Mouse (Mus musculus) right cerebral cortex, postnatal 10 days (tissue): ENCODE measurements around the gene Zbtb18.
A peak's percentile ranks its signal among the peaks of the same experiment; 100 is the strongest.

ENCODE experiments used
- DNase-seq, 2 experiments: peaks; one replicate each; pipeline ENCODE4 v3.0.0; 2021; ENCODE audit warnings: low spot score in 2 of 2

Gene Zbtb18

GRCm38 (mm10) chr1:177442196-177442808 is at the start of gene Zbtb18:
Gene Zbtb18 (plus strand): TSS chr1:177442351.
- DNase-seq, result no peak

- no peak for DNase-seq
Observed at GRCm38 (mm10) chr1:177397455-177397854, 44.7 kb upstream of the Zbtb18 start.

- DNase-seq, result peak in 1 of 2 experiments; percentile 46
Observed at GRCm38 (mm10) chr1:177405170-177405569, 37.0 kb upstream of the Zbtb18 start.

GRCm38 (mm10) chr1:177408690-177409089 is 33.5 kb upstream of the Zbtb18 start:
- no peak for DNase-seq

- DNase-seq, result no peak
Observed at GRCm38 (mm10) chr1:177410769-177411348, 31.3 kb upstream of the Zbtb18 start.

GRCm38 (mm10) chr1:177411359-177412358 is 30.5 kb upstream of the Zbtb18 start:
- DNase-seq, result peak; percentile 50 to 53

GRCm38 (mm10) chr1:177419331-177419730 is 22.8 kb upstream of the Zbtb18 start:
- no peak for DNase-seq

GRCm38 (mm10) chr1:177420126-177420525 is 22.0 kb upstream of the Zbtb18 start:
- DNase-seq, result peak; percentile 63 to 67

- DNase-seq, result no peak
Observed at GRCm38 (mm10) chr1:177427862-177428261, 14.3 kb upstream of the Zbtb18 start.

GRCm38 (mm10) chr1:177428338-177428737 is 13.8 kb upstream of the Zbtb18 start:
- peak; percentile 52 to 76 for DNase-seq

GRCm38 (mm10) chr1:177429067-177429466 is 13.1 kb upstream of the Zbtb18 start:
- no peak for DNase-seq

GRCm38 (mm10) chr1:177440411-177440810 is 1.7 kb upstream of the Zbtb18 start:
- no peak for DNase-seq

- peak in 1 of 2 experiments; percentile 28 for DNase-seq
Observed at GRCm38 (mm10) chr1:177440981-177441491, 1.1 kb upstream of the Zbtb18 start.

- DNase-seq, result peak; percentile 99
Observed at GRCm38 (mm10) chr1:177441492-177442195, 507 bp upstream of the Zbtb18 start.

GRCm38 (mm10) chr1:177442821-177443723 is 921 bp downstream of the Zbtb18 start:
- peak; percentile 42 to 60 for DNase-seq

GRCm38 (mm10) chr1:177443724-177444482 is 1.8 kb downstream of the Zbtb18 start:
- no peak for DNase-seq

GRCm38 (mm10) chr1:177444483-177444810 is 2.3 kb downstream of the Zbtb18 start:
- DNase-seq, result peak; percentile 76 to 89

GRCm38 (mm10) chr1:177444941-177445340 is 2.8 kb downstream of the Zbtb18 start:
- no peak for DNase-seq

GRCm38 (mm10) chr1:177445461-177446130 is 3.4 kb downstream of the Zbtb18 start:
- no peak for DNase-seq
